Mouse (Mus musculus): ENCODE results near the gene Rtn2. TPM values are rescaled to one million over a fixed set of nuclear protein-coding genes. Genes with fewer than 3 reads are reported as not detected.

Gene Rtn2
- polyA plus RNA-seq (2017; shearing (Covaris generic)): not detected

DNA sequence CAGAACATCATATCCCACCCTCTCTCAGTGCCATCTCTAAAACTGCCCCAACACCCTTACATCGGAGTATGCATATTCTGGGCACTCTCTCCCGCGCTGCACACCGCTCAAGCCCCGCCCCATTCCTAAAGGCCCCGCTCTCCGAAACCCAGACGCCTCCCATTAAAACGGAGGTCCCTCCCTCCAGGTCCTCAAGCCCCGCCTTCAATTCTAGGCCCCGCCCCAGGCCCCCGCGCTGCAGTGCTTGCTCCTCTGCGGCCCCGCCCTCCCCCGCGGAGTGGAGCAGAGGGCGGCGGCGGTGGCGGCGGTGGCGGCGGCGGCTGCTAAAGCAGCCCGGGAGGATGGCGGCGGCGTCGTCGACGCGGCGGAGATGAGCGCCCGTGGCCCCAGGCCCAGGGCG, at the start of gene Rtn2:
Gene Rtn2 (plus strand): TSS at position 240 of the 400 bp plus-strand sequence.
- peak; percentile 68 for ATAC-seq

DNA sequence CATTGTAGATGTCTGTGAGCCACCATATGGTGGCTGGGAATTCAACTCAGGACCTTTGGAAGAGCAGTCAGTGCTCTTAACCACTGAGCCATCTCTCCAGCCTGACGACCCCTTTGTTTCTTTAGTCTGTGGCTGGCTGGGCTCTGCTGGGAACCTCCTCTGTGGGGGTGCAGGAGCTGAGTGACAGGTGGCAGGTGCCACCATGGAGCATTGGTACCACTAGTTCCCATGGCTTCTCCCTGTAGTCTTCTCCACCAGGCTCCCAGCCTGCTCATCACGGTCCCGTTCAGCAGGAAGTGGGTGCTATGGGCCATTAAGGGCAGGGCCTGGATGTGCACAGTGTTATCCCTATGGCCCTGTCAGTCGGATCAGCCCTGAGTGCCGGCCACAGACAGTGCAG, 47.8 kb upstream of the Rtn2 start:
- no peak for ATAC-seq

DNA sequence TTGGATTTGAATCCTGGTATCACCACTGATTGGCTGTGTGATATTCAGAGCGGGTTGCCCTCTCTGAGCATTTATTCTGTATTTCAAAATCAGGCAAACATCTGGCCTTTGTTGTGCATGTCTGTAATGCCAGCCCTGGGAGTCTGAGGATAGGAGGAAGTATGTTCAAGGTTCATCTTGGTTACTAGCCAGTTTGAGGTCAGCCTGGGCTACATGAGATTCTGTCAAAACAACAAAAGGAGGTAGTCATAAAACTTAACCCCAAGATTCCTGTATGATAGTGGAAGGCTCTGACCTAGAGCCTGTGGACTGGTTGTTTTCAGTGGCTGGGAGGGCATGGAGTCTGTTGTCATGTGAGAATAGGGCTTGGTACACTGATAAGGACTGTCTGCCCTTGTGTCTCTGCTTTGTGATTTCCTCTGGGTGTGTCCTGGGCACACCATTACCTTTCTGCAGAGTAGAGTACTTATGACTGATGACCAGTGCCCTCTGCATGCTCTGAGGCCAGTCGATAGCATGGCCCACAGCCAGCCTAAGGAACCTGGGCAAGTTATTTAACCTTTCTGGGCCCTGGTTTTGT, 47.2 kb upstream of the Rtn2 start:
- no peak for ATAC-seq

DNA sequence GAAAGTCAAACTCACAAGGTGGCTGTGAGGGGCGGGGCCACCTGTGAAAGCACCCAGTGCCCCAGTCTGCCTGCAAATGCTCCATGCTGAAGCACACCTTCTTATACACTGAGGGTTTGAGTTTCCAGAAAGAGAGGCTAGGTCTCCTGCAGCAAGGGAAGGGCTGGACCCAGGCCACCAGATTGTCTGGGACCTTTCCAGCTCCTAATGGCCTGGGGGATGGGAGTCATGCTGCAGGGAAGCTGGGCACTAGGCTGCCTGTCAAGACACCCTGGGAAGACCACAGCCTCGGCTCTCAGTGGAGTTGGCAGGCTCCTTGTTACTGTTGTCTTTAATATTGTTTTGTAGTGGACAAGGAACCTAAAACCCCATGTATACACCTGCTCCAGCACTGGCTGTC, 46.0 kb upstream of the Rtn2 start:
- no peak for ATAC-seq

DNA sequence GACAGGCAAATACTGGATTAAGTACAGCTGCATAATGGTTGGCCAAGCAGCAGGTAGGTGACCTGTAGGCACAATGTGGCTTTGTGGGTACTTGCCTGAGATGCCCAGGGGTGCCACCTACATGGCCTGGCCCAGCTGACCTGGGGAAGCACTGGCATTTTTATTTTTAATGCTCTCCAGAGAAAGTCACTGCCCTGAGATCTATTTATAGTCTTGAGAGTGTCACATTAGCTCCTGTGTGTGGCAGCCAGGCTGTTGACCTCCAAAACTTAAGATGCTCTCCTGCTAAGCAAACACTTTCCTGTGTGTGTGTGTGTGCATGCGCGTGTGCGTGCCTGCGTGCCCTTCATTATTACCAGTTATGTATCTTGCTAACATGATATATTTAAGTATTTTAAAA, 44.1 kb upstream of the Rtn2 start:
- no peak for ATAC-seq

DNA sequence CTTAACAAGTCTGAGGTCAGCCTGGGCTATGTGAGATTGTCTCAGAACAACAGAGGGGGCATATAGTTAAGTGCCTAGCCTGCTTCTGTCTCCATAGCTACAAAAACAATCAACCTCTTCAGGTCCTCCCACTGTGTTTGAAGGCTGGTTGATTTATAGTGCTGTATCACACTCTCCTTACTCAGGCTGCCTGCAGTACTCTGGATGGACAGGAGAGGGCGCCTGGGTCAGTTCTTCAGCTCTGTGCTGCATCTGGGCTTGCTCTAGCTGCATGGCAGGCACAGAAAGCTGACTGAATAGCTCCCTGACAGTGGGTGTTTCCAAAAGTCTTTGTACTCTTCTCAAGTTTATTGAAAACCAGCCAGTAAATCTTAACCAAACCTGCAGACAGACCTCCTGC, 43.0 kb upstream of the Rtn2 start:
- peak; percentile 97 for ATAC-seq

DNA sequence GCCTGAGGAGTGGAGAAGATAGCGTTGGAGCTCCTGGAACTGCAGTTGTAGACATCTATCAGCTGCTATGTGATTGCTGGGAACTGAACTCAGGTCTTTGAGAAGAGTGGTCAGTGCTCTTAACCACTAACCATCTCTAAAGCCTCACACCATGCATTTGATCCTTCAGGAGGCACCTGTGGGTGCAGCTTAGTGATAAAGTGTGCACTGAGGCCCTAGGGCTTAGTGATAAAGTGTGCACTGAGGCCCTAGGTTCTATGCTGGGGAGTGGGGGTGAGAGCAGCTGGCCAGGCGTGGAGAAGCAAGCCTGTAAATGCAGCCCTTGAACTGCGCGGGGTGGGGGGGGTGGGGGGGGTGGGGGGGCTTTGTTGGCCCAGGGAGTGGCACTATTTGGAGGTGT, 42.4 kb upstream of the Rtn2 start:
- ATAC-seq: no peak

DNA sequence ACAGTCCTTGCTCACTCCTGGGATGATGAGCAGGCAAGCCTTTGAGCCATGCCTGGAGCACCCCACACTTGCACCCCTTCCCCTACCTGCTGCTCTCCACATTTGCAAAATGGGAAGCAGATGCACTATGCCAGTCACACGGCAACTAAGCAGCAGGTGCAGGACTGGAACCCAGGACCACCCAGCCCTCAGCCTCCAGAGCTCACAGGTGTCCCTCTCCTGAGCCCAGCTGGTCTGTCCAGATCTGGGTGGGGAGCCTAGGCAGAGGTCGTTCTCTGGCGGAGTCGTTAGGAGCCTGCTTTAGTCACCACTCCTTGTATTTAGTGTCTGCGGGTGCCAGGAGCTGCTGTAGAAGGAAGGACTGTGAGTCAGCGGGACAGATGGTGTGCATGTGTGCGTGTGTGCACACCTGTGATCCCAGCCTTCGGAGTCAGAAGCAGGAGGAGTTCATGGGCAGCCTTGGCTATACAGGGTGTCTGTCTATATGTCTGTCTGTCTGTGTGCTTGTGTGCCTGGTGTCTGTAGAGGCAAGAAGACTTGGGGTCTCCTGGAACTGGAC, 41.4 kb upstream of the Rtn2 start:
- ATAC-seq: no peak

DNA sequence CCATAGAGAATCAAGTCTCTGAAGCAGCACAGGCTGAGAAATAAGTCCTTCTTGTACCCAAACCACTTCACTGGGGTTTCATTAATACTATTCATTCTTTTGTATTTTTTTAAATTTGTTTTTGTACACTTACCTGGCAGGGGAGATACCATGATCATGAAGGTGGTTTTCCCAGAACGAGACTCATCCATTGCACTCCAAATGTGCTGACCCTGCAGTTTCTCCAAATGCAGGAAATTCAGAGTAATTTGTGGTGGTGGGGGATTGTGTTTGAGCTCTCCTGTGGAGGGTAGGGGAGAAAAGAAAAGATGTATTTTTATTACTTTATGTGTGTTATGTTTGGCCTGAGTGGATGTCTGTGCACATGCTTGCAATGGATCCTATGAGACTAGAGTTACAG, 40.4 kb upstream of the Rtn2 start:
- ATAC-seq: no peak

DNA sequence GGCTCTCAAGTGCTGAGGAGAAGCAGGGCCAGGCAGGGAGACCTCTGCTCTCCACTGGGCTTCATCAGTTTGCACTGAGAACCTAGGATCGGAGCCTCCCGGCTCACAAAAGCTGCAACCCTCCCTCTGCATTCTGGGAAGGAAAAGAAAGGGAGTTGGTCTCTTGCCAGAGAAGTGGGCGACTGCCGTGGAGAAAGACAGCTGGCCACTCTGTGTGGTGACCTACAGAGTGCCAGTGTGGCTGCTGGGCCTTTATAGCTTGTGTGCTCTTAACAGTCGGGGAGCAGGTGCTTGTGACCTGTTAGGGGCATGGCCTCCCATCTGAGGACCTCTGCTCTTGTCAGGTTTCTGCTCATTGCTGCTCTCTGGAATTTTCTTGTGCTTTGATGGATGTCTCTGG, 38.6 kb upstream of the Rtn2 start:
- no peak for ATAC-seq

DNA sequence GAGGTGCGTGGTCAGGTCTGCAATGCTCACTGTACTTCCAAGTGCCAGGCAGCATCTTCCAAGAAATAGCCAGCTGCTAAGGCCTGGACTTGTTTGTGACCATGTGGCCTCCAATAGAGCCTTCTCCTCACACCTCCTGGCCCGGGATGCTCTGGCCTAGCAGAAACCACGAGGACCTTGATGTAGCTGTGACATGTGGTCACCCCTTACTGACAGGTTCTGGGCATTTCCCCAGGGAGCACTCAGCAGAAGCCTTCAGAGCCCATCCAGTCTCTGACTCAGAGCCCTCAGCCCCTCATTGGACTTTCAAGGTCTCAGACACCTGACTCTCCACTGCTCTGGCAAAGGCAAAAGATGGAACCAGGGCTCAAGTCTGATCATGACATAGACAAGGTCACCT, 37.3 kb upstream of the Rtn2 start:
- no peak for ATAC-seq

DNA sequence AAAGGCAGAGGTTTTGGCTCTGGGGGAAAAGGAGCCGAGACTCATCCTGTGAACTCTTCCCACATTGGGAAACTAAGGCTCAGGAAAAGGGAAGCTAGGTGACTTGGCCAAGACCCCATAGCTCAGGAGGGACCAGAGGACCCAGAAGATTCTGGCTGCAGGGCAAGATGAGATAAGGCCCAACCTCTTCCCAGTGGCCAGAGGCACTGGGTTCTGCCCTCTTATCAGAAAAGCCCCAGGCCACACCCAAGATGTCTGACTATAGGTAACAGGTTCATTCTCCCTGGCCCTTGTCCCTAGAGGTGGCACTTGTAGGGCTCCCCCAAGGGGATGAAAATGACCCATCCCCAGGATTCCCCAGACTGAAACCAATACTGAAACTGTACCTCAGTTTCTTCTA, 35.6 kb upstream of the Rtn2 start:
- ATAC-seq: no peak

DNA sequence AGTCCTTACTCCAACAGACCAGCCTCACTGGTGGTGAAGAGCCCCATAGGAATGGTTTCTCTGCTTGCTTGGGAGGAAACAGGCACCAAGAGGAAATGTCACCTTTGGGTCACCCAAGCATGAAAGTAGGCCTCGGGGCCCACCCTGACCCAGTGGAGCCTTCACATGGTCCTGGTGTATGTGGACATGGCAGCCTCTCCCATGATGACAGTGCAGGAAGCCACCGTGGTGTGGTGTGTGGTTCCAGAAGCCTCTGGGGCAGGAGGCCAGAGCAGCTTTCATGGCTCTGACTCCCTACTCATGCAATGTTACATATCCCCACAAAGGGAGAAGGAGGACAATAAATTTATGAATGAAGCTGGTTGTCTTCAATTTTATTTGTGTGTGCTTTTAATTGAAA, 34.9 kb upstream of the Rtn2 start:
- ATAC-seq: no peak

DNA sequence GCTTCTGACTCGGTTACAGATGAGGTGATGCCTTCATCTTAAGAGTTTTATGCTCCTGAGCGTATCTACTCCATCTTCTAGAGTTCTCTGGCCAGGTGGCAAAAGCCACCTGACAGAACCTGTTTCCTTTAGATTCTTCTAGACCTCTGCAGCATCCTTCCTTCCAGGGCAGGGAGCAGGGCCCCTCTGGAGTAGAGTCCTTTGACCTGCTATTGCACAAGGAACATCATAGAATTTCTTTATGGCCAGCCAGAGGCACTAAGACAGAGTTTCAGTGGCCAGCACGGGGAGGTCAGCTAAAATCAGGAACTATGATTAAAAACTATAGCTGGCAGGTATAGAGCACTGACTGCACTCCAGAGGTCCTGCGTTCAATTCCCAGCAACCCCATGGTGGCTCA, 30.3 kb upstream of the Rtn2 start:
- ATAC-seq: no peak

DNA sequence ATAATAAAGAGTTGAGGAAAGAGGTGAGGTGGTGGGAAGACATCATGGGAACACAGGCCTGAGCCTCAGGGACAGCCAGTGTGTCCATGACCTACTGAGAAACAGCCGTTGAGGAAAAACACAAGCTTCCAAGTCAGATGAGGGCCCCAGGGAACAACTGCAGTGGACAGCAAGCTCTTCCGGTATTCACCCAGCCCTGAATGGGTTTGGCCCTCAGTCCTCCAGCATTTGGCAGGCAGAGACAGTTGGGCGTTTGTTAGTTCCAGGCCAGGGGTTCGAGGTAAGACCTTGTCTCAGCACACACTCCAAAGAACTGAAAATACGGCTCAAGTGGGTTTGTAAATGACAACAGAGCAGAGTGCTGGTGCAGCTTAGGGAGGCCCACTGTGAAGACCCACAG, 29.0 kb upstream of the Rtn2 start:
- ATAC-seq: no peak

DNA sequence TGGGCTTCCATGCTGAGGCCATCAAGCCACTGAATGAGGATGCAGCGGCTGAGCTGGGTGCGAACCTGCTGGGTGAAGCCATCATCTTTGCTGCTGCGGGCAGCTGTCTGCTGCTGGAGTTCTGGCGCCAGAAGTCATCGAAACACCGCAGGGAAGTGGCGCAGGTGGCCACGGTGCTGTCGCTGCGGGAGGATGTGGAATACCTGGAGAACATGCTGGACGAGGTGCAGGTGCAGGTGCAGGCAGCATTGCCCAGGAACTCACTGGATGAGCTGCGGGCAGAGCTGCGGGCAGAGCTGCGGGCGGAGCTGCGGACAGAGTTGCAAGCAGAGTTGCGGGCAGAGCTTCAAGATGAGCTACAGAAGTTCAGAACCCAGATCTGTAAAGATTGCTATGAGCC, 27.0 kb upstream of the Rtn2 start:
- ATAC-seq: no peak

DNA sequence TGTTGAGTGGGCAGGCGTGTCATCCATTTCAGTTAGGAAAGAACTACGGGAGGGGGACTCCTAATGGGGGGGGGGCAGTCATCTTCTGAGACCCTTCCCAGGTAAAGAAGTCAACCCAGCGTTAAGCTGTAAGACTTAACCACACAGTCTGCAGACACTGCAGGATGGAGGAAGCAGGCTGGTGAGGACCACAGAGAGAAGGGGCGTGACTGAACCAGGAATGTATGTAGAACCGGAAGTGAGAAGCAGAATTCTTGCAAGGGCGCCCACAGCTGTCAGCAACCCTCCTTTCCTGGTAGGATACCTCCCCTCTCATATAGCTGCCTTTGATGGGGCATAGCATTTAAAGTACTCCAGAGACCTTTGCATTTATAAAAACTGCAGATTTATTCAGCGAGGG, 25.9 kb upstream of the Rtn2 start:
- peak; percentile 77 for ATAC-seq

DNA sequence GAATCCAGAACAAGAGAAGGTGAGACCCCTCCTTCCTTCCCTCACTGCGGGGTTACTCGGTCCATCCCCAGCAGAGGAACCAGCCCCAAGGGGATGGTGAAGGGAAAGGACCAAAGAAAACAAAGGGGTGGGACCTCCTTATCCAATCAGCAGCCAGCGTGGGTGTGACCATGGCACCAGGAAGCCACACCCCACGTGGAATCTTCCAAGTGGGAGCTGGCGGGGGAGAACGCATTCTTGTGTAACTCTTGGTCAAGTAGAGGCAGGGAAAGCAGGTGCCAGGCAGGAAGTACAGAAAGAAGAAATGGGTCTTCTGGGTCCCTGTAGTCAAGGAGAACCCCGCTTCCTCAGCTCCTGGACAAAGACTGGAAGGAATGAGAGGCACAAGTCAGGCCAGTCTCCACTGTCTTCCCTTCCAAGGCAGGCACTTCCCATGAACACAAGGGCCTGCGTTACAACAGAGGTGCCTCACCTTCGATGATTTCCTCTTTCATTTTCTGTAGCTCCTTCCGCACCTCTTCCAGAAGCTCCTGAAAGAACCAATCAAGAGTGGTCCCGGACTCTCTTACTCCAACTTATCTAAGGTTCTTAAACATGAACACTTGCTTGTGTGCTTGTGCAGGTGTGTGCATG, 24.9 kb upstream of the Rtn2 start:
- no peak for ATAC-seq

DNA sequence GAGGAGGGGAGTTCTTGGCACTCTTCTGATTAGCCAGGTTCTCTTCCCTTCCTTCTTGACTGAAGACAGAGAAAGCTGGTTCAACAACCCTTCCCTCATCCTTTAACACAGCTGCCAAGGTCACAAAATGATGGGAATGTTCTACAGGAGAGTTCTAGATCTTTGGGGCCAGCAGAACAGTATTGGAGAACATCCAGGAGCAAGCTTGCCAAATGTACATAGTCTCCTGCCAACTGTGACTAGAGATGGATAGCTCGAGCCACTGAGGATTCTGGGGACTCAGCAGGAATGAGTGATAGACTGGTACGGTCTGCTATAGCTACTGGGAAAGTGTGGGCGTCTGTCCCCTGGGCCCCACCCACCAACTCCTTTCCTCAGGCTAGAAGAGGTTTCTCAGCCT, 24.1 kb upstream of the Rtn2 start:
- no peak for ATAC-seq

DNA sequence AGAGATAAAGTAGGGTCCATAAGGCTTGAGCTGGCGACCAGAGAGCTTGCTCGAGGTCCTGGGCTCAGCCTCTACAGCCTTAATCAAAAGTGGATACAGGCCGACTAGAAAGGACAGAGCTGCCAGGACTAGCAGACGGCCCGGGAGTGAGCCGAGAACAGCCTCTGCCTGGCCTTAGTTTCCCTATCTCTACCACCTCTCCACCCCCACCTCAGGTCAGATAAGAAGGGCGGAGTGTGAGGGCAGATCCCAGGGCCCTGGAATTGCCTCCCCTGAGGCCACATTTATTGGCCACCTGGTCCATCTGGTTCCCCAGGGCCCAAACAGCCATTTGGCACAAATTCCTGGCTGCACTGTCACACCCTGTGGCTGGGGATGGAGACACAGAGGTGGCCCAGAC, 17.3 kb upstream of the Rtn2 start:
- ATAC-seq: no peak

DNA sequence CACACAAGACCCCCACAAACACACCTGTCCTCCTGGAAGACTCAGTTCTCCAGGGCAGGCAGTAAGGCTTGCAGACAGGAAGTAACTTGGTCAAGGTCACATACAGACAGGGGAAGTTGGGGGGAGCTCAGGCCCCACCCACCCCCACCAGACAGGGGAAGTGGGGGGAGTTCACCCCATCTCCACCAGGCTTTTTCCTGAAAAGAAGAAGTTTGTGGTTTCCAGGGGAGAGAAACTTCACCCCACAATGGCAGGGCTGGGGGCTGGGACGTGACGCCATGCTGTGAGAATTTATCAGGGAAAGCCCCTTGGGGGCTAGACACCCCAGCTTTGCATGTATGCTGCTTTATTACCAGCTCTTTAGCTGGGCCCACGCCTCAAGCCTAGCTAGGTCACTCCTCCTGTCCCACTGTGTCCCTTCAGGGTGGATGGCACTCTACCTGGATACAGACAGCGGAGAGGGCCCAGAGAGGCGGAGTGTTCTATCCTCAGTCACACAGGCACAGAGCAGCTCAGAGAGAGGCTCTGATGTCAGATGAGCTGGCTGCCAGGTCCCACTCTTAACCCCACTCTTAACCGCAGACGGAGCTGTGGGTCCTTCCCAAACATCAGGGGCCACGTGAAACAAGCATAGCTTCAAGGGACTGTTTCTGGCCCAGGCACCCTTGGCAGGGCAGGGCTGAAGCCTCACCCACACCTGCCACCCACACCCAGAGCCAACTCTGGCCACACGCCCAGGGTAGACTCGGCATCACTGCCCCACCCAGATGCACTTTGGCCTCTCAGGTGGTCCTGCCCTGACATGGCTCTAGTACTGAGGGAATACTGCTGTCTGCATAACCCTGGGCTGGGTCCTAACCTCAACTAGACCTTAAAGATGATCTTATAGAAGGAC, 16.2 kb upstream of the Rtn2 start:
- peak; percentile 71 for ATAC-seq

DNA sequence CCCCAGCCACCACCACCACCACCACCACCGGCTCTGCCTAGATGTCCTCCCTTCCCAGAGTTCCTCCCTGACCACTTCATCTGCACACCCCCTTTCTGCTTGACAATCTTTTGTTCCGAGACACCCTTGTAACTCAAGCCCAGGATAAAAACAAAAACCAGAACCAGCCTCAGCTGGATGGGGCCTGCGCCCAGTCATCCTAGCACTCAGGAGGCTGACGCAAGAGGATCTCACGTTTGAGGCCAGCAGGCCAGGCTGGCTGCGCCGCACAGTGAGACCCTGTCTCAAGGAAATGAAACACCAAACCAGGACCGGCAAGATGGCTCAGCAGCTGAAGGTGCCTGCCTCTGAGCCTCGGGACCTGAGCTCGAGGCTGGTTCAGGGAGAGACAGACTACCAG, 15.4 kb upstream of the Rtn2 start:
- ATAC-seq: no peak

DNA sequence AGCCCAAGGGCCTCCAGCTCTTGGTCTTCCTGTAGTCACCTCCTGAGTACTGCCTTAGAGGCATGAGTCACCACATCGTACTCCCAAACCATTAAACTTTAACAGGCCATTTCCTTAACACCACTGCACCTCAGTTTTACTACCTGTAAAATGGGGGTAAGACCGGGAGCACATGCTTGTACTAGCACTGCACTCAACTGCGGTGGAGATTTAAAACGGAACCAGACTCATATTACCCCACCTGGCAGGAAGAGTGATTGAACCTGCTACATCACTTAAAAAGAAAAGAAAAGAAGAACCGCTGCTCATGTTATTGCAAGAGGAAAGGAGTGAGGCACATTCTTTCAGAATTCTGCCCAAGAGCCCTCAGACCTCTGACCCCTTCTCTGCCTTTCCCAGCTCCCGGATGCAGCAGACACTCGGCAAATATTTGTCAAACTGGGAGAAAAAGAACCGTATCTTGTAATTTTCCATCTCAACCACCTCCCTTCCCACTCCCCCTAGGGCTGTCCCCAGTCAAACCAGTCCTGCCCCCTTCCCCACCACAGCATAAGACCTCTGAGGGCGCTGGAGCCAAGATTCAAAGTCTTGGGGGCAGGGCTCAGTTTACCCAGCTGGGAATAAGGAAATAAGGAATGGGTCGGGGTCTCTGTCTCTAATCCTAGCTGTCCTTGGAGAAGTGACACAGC, 13.3 kb upstream of the Rtn2 start:
- peak; percentile 8 for ATAC-seq
